Mouse (Mus musculus) forebrain, embryonic 16.5 days (tissue): ENCODE measurements at regions not wholly inside any gene's neighbourhood (a gene's known extent, or its start where the extent isn't known, plus 50 kb on each side); places are given as distances from the start of the nearest gene placed in this dataset.

Experiments used
- ATAC-seq: fragments of 200-750 bp; cut with Nextera tagmentation; 2 replicates; pipeline ENCODE4 v1.8.0; 2017; ENCODE audit warnings: mild to moderate bottlenecking, moderate library complexity
- H3K27ac ChIP-seq: fragments of 300-500 bp; sonication (generic); 2 replicates; pipeline ENCODE4 v1.5.1; 2014; ENCODE audit warnings: low read length, control low read depth
- H3K27me3 ChIP-seq: fragments of 300-500 bp; sonication (generic); replicated peaks from 2 replicates; pipeline ENCODE4 v1.6.1; 2014; ENCODE audit warnings: low read length; ENCODE audit not compliant: control insufficient read depth, insufficient read depth
- H3K36me3 ChIP-seq: fragments of 300-500 bp; sonication (generic); 2 replicates; pipeline ENCODE4 v1.6.1; 2014; ENCODE audit not compliant: control insufficient read depth, insufficient read depth
- H3K4me1 ChIP-seq: fragments of 300-500 bp; sonication (generic); replicated peaks from 2 replicates; pipeline ENCODE4 v1.6.1; 2014; ENCODE audit warnings: low read length; ENCODE audit not compliant: control insufficient read depth, insufficient read depth
- H3K4me2 ChIP-seq: fragments of 300-500 bp; sonication (generic); 2 replicates; pipeline ENCODE4 v1.6.1; 2014; ENCODE audit warnings: mild to moderate bottlenecking, low read length, control low read depth
- H3K4me3 ChIP-seq: fragments of 300-500 bp; sonication (generic); replicated peaks from 2 replicates; pipeline ENCODE4 v1.5.1; 2014; ENCODE audit warnings: mild to moderate bottlenecking, low read length, control low read depth
- H3K9ac ChIP-seq: fragments of 300-500 bp; sonication (generic); replicated peaks from 2 replicates; pipeline ENCODE4 v1.6.1; 2014; ENCODE audit warnings: low read depth, low read length, control low read depth
- H3K9me3 ChIP-seq: fragments of 300-500 bp; sonication (generic); 2 replicates; pipeline ENCODE4 v1.6.1; 2016; ENCODE audit warnings: low read length; ENCODE audit not compliant: control insufficient read depth
- WGBS: fragments of 180-500 bp; shearing (Covaris S2); extraction: QIAGEN DNeasy Blood & Tissue Kit; methylation state at CpG from one replicate; pipeline ENCODE4 v1.1.7; 2014; 5-methylcytosine and 5-hydroxymethylcytosine counted together

GRCm38 (mm10) chr12:97218445-97218844, 1040.8 kb downstream of the Galc start:
- Histone ChIP-seq H3K4me2 (no peak overlapping the region), H3K4me1 (no peaks in the 10 kb centered on the region), H3K9ac (no peak overlapping the region), H3K36me3 (no peaks in the 10 kb centered on the region), H3K4me3 (no peak overlapping the region), H3K27ac (peak overlapping the region; percentile 28; the same call in 1 of the 2 replicates), H3K27me3 (no peaks in the 10 kb centered on the region), H3K9me3 (no peaks in the 10 kb centered on the region)
- WGBS, result 64% methylated on average over 2 of the region's 2 CpGs
- no peak for ATAC-seq

- no peak overlapping the region for H3K27ac ChIP-seq
- WGBS, result 89% methylated on average over 7 of the region's 7 CpGs
- H3K4me3 ChIP-seq, result no peak overlapping the region
- no peaks in the 10 kb centered on the region for H3K4me1 ChIP-seq
- H3K27me3 ChIP-seq, result no peaks in the 10 kb centered on the region
- no peak overlapping the region for H3K9ac ChIP-seq
- no peaks in the 10 kb centered on the region for H3K9me3 ChIP-seq
- no peak for ATAC-seq
- H3K4me2 ChIP-seq, result no peak overlapping the region
- H3K36me3 ChIP-seq, result no peaks in the 10 kb centered on the region
Observed at GRCm38 (mm10) chr12:97217608-97218007, 1041.7 kb downstream of the Galc start.

- Histone ChIP-seq H3K4me1 (no peaks in the 10 kb centered on the region), H3K4me2 (no peak overlapping the region), H3K27me3 (no peaks in the 10 kb centered on the region), H3K9me3 (no peaks in the 10 kb centered on the region), H3K4me3 (no peak overlapping the region), H3K9ac (no peak overlapping the region), H3K27ac (no peak overlapping the region), H3K36me3 (no peaks in the 10 kb centered on the region)
- no peak for ATAC-seq
- 63% methylated on average over 3 of the region's 3 CpGs for WGBS
Observed at GRCm38 (mm10) chr12:97203636-97204389, 1055.4 kb downstream of the Galc start.

DNA sequence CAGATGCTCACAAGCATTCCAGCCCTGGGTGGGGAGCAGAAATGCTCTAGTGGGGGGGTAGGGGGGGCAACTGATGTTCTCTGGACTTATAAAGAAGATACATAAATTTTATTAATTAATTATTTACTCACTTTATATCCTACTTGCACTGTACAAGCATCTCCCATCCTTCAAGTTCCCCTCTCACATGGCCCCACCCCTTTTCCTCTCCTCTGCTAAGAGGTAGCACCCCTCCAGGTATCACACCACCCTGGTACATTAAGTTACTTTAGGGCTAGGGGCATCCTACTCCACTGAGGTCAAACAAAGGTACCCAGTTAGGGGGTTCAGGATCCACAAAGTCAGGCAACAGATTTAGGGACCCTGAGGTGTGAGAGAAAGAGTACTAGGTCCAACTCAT, 1097.4 kb downstream of the Galc start:
- no peak overlapping the region for H3K27ac ChIP-seq
- no peak overlapping the region for H3K4me2 ChIP-seq
- no peaks in the 10 kb centered on the region for H3K9me3 ChIP-seq
- H3K4me1 ChIP-seq, result no peaks in the 10 kb centered on the region
- no peaks in the 10 kb centered on the region for H3K27me3 ChIP-seq
- no peak for ATAC-seq
- no peak overlapping the region for H3K4me3 ChIP-seq
- no peak overlapping the region for H3K9ac ChIP-seq
- H3K36me3 ChIP-seq, result no peaks in the 10 kb centered on the region

GRCm38 (mm10) chr12:97161429-97161828, 1097.8 kb downstream of the Galc start:
- Histone ChIP-seq H3K27ac (no peak overlapping the region), H3K36me3 (no peaks in the 10 kb centered on the region), H3K9ac (no peak overlapping the region), H3K27me3 (no peaks in the 10 kb centered on the region), H3K4me2 (no peak overlapping the region), H3K4me3 (no peak overlapping the region), H3K9me3 (no peaks in the 10 kb centered on the region), H3K4me1 (no peaks in the 10 kb centered on the region)
- no peak for ATAC-seq
- 46% methylated on average over 9 of the region's 9 CpGs for WGBS

DNA sequence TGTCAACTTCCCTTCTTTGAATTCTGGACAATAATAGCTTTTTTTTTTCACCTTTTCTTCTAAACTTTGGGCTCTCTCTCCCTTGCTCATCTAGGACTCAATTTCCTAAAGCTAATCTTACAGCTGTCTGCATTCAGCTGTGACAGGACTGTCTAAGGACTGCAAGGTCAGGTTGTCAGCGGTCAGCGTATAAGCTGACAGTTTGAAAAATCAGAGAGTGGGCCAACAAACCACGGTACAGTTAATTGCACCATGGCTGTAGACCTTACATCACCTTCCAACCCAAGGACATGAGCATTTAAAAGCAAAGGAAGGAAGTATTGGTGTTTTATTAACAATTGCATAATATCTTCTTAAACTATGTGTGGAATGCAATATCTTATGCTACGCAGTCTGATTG, 1100.9 kb downstream of the Galc start:
- no peak for ATAC-seq
- H3K9me3 ChIP-seq, result no peaks in the 10 kb centered on the region
- H3K27ac ChIP-seq, result no peak overlapping the region
- no peaks in the 10 kb centered on the region for H3K36me3 ChIP-seq
- 88% methylated on average over 4 of the region's 4 CpGs for WGBS
- no peak overlapping the region for H3K4me2 ChIP-seq
- no peak overlapping the region for H3K9ac ChIP-seq
- H3K4me3 ChIP-seq, result no peak overlapping the region
- no peaks in the 10 kb centered on the region for H3K27me3 ChIP-seq
- no peaks in the 10 kb centered on the region for H3K4me1 ChIP-seq

- Histone ChIP-seq H3K4me1 (no peaks in the 10 kb centered on the region), H3K9me3 (no peaks in the 10 kb centered on the region), H3K9ac (no peak overlapping the region), H3K27me3 (no peaks in the 10 kb centered on the region), H3K27ac (peak overlapping the region; percentile 44; the same call in 1 of the 2 replicates), H3K36me3 (no peaks in the 10 kb centered on the region), H3K4me2 (no peak overlapping the region), H3K4me3 (no peak overlapping the region)
- no peak for ATAC-seq
Observed at GRCm38 (mm10) chr12:97157748-97158147, 1101.5 kb downstream of the Galc start.

DNA sequence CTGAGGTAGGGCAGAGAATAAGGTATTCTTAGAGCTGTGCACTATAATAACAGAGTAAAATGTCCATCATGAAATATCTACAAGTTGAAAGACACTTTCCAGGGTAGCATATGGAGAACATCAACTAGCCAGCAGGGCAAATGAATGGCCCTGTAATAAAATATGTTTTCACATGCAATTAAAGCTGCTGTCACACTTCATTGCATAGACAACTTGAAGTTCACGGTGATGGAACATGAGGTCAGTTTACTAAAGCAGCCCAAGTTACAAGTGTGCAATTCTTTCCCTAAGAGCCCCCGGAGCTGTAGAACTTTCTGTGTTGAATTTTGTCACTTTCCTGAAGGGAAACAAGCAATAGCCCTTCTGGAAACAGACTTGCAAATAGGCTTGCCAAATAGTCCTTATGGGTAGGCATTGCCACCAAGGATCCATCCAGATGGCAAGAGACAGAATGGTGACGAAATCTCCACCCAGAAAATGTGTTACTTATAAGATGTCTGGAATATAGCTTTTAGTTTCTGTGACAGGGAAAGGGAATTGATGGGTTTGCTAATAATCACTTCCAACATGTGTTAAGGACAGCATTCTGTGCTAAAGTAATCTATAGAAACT, 1102.7 kb downstream of the Galc start:
- Histone ChIP-seq H3K4me3 (no peak overlapping the region), H3K27me3 (no peaks in the 10 kb centered on the region), H3K9me3 (no peaks in the 10 kb centered on the region), H3K36me3 (no peaks in the 10 kb centered on the region), H3K4me1 (no peaks in the 10 kb centered on the region), H3K9ac (no peak overlapping the region), H3K4me2 (no peak overlapping the region), H3K27ac (no peak overlapping the region)
- peak; percentile 92 for ATAC-seq
- 49% methylated on average over 3 of the region's 3 CpGs for WGBS

DNA sequence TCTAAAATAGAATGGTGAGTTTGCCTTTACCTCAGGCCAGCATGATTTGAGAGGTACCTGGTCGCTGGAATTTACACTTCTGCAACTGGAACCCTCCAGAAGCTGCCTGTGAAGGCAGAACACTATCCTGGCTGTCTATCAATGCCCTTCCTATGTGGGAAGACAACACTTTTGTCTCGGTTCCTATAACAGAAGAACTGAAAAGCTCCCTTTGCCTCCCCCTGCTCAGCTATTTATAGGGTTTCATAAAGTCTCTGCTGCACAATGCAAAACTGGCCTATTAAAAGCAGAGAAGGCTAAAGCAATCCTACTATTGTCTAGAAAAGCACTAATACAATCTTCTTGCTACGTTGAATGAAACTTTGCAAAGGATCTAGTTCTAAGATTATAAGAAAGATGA, 1116.5 kb downstream of the Galc start:
- no peaks in the 10 kb centered on the region for H3K4me1 ChIP-seq
- H3K4me2 ChIP-seq, result no peak overlapping the region
- no peak for ATAC-seq
- no peak overlapping the region for H3K27ac ChIP-seq
- H3K36me3 ChIP-seq, result no peaks in the 10 kb centered on the region
- H3K9ac ChIP-seq, result no peak overlapping the region
- no peaks in the 10 kb centered on the region for H3K9me3 ChIP-seq
- H3K27me3 ChIP-seq, result no peaks in the 10 kb centered on the region
- 57% methylated on average over 3 of the region's 3 CpGs for WGBS
- no peak overlapping the region for H3K4me3 ChIP-seq
